Mouse (Mus musculus) heart, adult 2 months (tissue): ENCODE measurements around the gene Zfand3. TPM values are rescaled to one million over a fixed set of nuclear protein-coding genes. Genes with fewer than 3 reads are reported as not detected.

Experiments used
- DNase-seq, 2 experiments: peaks; one replicate each; pipeline ENCODE4 v3.0.0; 2021
- H3K27ac ChIP-seq: fragments of 200-600 bp; 2 replicates; pipeline ENCODE4 v1.8.1; 2022
- H3K27me3 ChIP-seq: fragments of 200-500 bp; 2 replicates; pipeline ENCODE4 v1.6.1; 2012; ENCODE audit warnings: mild to moderate bottlenecking, low read length, inconsistent platforms, mixed read lengths; ENCODE audit not compliant: control insufficient read depth, insufficient read depth
- H3K36me3 ChIP-seq: fragments of 200-500 bp; 2 replicates; pipeline ENCODE4 v1.6.1; 2012; ENCODE audit warnings: low read length, inconsistent platforms; ENCODE audit not compliant: control insufficient read depth, insufficient read depth
- H3K4me1 ChIP-seq: fragments of 200-500 bp; 2 replicates; pipeline ENCODE4 v1.6.1; 2011; ENCODE audit warnings: low read length; ENCODE audit not compliant: control insufficient read depth, insufficient read depth
- H3K4me3 ChIP-seq: fragments of 200-600 bp; 2 replicates; pipeline ENCODE4 v1.8.1; 2022
- H3K79me2 ChIP-seq: fragments of 200-500 bp; replicated peaks from 2 replicates; pipeline ENCODE4 v1.6.1; 2012; ENCODE audit warnings: mild to moderate bottlenecking, inconsistent platforms, low read length, moderate library complexity, mixed read lengths; ENCODE audit not compliant: control insufficient read depth, insufficient read depth
- H3K9ac ChIP-seq: fragments of 200-500 bp; 2 replicates; pipeline ENCODE4 v1.6.1; 2012; ENCODE audit warnings: low read depth, mild to moderate bottlenecking, control low read depth, inconsistent platforms, low read length, mixed read lengths
- CTCF ChIP-seq: fragments of 200-600 bp; IDR thresholded peaks from 2 replicates; pipeline ENCODE4 v1.8.1; 2022; ENCODE audit warnings: antibody characterized with exemption, mild to moderate bottlenecking, moderate library complexity
- EP300 ChIP-seq: fragments of 200-500 bp; IDR thresholded peaks from 2 replicates; pipeline ENCODE4 v1.6.1; 2011; ENCODE audit warnings: low read depth, low read length, control low read depth; ENCODE audit not compliant: insufficient read depth
- POLR2A ChIP-seq: fragments of 200-500 bp; IDR thresholded peaks from 2 replicates; pipeline ENCODE4 v1.6.1; 2011; ENCODE audit warnings: mild to moderate bottlenecking, low read depth, low read length, control low read depth; ENCODE audit not compliant: insufficient read depth
- WGBS: fragments of 180-500 bp; shearing (Covaris S2); methylation state at CpG from one replicate; pipeline ENCODE4 v1.1.7; 2018; 5-methylcytosine and 5-hydroxymethylcytosine counted together
- intact Hi-C: fragments of 180-260 bp; cut with DNase I; formaldehyde crosslinking; loops from one replicate; pipeline ENCODE4 v1.15.1; 2025
- polyA plus RNA-seq: library from polyadenylated mRNA; depleted of rRNA; stranded (reverse); fragments of >200 nt; gene quantifications from 2 replicates; pipeline ENCODE4 v1.2.3, GENCODE M21; 2012
- total RNA-seq, 2 experiments: library from RNA; stranded (reverse); gene quantifications; 2 replicates each; pipeline ENCODE4 v1.2.3; 2021

Gene Zfand3
- total and polyA plus RNA-seq, 3 experiments = 106 to 149 (median 130) TPM

DNA sequence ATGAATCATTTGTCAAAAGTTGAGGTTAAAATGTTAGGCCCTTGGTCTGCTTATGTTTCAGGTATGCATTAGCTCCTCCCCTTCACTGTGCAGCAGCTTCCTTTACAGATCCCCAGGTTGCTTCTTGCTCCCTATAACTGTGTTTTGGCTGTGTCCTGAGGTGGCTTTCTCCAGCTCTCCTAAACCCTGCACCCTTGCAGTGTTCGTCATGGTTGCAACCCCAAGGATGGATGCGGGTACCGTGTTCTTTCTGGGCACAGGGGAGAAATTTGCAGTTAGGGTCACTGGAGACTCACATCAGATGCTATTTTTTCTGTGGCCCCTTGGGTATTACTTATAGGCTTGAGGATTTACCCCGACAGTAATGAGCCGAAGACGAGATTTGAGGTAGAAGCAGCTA lies 175.7 kb downstream of the Zfand3 start:
- intact Hi-C loops = no loop called here
- TF ChIP-seq CTCF (no peak), POLR2A (no peak), EP300 (no peak)
- no peak overlapping the region for H3K9ac ChIP-seq

DNA sequence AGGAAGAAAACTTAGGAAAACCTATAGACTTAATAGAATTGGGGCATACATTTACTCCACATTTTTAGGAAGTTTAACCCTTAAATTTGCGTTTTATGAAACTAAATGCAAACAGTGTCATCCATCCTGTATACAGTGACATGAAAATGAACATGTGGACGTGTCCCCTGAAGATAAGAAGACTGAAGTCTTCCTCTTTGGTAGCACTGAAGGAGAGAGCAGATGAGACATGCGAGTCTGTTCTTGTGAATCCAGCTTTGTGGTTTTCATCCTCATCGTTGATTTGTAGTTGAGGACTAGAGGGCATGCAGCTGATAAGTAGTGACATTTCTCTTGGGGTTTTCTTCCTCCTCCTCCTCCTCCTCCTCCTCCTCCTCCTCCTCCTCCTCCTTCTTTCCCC lies 177.0 kb downstream of the Zfand3 start:
- intact Hi-C loops = no loop called here
- peaks cover 2% of the 10 kb centered on the region; the same call in 1 of the 2 replicates for H3K36me3 ChIP-seq
- 61% methylated on average over 4 of the region's 4 CpGs for WGBS
- no peak for DNase-seq
- peaks cover 4% of the 10 kb centered on the region for H3K79me2 ChIP-seq
- H3K4me3 ChIP-seq = no peak overlapping the region
- H3K4me1 ChIP-seq = peaks cover 6% of the 10 kb centered on the region; the same call in 1 of the 2 replicates
- no peak for TF ChIP-seq POLR2A
- no peak for TF ChIP-seq CTCF
- TF ChIP-seq EP300 = no peak
- no peaks in the 10 kb centered on the region for H3K27me3 ChIP-seq
- H3K9ac ChIP-seq = no peak overlapping the region
- no peak overlapping the region for H3K27ac ChIP-seq

More for the DNA sequence above, 175.7 kb downstream of the Zfand3 start:
- no peak overlapping the region for H3K4me3 ChIP-seq
- DNase-seq = no peak
- peaks cover 2% of the 10 kb centered on the region; the same call in 1 of the 2 replicates for H3K36me3 ChIP-seq
- H3K27ac ChIP-seq = no peak overlapping the region
- 89% methylated on average over 6 of the region's 6 CpGs for WGBS
- H3K27me3 ChIP-seq = no peaks in the 10 kb centered on the region
- H3K79me2 ChIP-seq = peaks cover 4% of the 10 kb centered on the region
- H3K4me1 ChIP-seq = peaks cover 6% of the 10 kb centered on the region; the same call in 1 of the 2 replicates

DNA sequence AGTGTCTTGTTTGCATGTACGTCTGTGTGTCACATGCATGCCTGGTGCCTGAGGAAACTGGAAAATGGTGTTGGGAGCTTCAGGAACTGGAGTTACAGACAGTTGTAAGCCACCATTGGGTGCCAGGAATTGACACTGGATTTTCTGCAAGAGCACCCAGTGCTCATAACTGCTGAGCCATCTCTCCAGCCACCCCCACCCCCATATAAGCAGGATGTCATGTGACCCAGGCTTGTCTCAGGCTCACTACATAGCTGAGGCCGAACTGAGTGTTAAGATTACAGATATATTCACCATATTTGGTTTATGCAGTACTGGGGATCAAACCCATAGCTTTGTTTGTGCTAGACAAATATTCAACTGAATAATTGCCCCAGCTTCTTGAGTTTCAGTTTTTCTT lies 177.5 kb downstream of the Zfand3 start:
- intact Hi-C loops = no loop called here
- DNase-seq = no peak

DNA sequence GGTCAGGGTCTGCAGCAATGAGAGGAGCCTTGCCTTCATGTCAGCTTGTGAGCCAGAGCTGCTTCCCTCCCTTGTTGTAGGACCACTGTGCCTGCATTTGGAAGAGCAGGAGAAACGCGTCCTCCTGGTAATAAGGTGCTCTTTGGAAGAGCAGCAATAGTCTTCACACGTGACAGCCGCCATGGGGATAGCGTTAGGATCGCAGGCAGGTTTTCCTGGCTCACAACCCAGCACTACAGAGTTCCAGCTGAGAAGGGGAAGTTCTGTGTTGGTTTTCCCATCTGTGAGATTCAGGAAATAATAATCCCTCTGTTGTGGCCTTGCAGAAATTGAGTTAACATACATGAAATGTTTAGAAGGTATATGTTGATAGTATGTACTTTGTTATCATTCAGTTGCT lies 179.0 kb downstream of the Zfand3 start:
- WGBS = 55% methylated on average over 6 of the region's 6 CpGs
- Histone ChIP-seq H3K9ac (no peak overlapping the region), H3K4me1 (peaks cover 7% of the 10 kb centered on the region), H3K4me3 (no peak overlapping the region), H3K27ac (no peak overlapping the region), H3K79me2 (peaks cover 3% of the 10 kb centered on the region), H3K36me3 (peaks cover 2% of the 10 kb centered on the region; the same call in 1 of the 2 replicates), H3K27me3 (no peaks in the 10 kb centered on the region)
- TF ChIP-seq CTCF (no peak), POLR2A (no peak), EP300 (no peak)
- intact Hi-C loops = no loop called here
- no peak for DNase-seq

More for the DNA sequence above, 177.5 kb downstream of the Zfand3 start:
- Histone ChIP-seq H3K27ac (no peak overlapping the region), H3K79me2 (peaks cover 4% of the 10 kb centered on the region), H3K4me1 (peaks cover 6% of the 10 kb centered on the region; the same call in 1 of the 2 replicates), H3K27me3 (no peaks in the 10 kb centered on the region), H3K9ac (no peak overlapping the region), H3K36me3 (peaks cover 2% of the 10 kb centered on the region; the same call in 1 of the 2 replicates), H3K4me3 (no peak overlapping the region)
- WGBS = 76% methylated on average over 2 of the region's 2 CpGs
- no peak for TF ChIP-seq CTCF
- no peak for TF ChIP-seq EP300

DNA sequence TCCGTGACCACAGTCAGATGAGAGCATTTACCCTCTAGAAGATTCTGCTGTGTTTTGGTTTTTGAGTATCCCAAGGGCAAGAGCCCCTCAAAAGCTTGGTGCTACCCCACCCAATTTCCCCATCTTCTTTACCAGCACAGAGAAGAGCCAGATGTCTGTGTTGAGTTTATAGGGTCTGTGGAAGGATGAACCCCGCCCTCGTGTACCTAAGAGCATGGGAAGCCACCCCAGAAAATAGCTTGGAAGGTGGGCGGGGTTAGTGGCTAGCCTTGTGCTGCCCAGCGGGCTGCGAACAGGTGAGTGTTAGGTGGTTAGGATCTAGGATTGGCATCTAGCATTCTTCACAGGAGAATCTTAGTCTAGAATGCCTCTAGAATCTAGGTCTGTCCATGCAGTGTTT lies 182.6 kb downstream of the Zfand3 start:
- H3K4me1 ChIP-seq = peaks cover 13% of the 10 kb centered on the region
- no peak overlapping the region for H3K9ac ChIP-seq
- H3K27me3 ChIP-seq = no peaks in the 10 kb centered on the region
- peaks cover 3% of the 10 kb centered on the region for H3K79me2 ChIP-seq
- DNase-seq = no peak
- H3K27ac ChIP-seq = no peak overlapping the region
- no peaks in the 10 kb centered on the region for H3K36me3 ChIP-seq
- intact Hi-C loops = no loop called here
- TF ChIP-seq CTCF = no peak
- no peak for TF ChIP-seq POLR2A
- no peak for TF ChIP-seq EP300
- WGBS = 96% methylated on average over 6 of the region's 6 CpGs
- no peak overlapping the region for H3K4me3 ChIP-seq

DNA sequence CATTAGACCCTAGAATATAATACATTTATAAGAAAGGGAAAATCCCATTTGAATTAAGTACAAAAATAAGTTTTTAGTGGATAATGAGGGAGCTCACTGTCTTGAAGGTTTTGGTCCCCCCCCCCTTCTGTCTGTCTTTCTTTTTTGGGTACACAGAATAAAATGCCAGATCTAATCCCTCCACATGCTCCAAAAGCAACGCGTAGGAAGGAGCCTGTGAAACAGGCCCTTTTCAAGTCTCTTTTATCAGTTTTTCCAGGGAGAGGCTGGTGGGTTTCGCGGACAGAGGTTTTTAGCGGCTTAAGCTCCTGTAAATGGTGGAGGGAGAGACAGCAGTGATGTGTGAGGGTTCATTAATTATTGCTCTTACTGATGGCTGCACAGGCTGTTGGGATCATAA lies 183.0 kb downstream of the Zfand3 start:
- Histone ChIP-seq H3K79me2 (peaks cover 3% of the 10 kb centered on the region), H3K9ac (no peak overlapping the region), H3K4me3 (no peak overlapping the region), H3K27ac (no peak overlapping the region; the same call in 1 of the 2 replicates), H3K36me3 (no peaks in the 10 kb centered on the region), H3K27me3 (no peaks in the 10 kb centered on the region), H3K4me1 (peaks cover 13% of the 10 kb centered on the region)
- TF ChIP-seq POLR2A = no peak
- no peak for TF ChIP-seq EP300
- TF ChIP-seq CTCF = no peak
- 57% methylated on average over 5 of the region's 5 CpGs for WGBS
- intact Hi-C loops = no loop called here
- peak in 1 of 2 experiments; percentile 14 for DNase-seq
